ENCODE assay signal across 1 mouse cellular context in the genomic region with DNA sequence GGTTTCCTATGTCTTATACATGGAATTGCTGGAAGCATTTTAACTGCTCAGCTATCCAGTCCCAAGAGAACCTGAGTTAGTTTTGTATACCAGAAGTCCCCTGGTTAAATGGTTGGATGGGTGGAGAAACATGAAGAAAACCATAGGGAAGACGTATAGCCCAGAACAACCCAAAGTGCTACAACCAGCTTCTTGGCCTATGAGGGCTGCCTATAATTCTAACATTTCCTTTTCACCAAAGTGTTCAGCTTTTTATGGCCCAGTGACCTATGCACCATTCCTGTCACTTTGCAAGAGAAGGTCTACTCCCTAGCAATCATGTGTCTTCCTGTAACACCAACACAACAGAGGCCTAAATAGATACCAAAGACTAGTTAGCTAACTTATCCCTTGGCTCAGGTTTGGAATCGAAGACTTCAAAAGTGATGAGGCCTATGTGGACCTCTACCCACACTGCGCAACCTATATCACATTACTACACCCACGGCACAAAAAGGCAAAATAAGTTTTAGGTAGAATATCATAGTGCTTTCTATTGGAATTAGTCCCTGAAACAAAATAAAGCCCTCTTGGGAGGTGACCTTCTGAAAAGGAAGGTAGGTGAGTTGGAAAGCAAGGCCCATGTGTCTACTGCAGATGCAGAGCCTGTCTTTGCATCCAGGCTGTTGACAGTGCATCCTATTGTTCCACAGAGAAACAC.
A peak's percentile ranks its signal among the peaks of the same experiment; 100 is the strongest.
TF ChIP-seq lines count a peak whose summit lies in the region.

No protein-coding gene starts in this region.

TF ChIP-seq in CH12.LX, 34 proteins besides CTCF, POLR2A, EP300 and RAD21 (continued from another document):
- TF ChIP-seq UBTF (IDR thresholded peaks at IDR 0.05; ENCODE audit: low read depth, low read length) (no peak), MYC (IDR thresholded peaks at IDR 0.05; ENCODE audit: low read depth, low read length) (peak; percentile 57; the same call in 1 of the 2 replicates)
